Mouse (Mus musculus) intestine, postnatal 0 days (tissue): ENCODE measurements around the gene Dicer1. TPM values are rescaled to one million over a fixed set of nuclear protein-coding genes. Genes with fewer than 3 reads are reported as not detected.

ENCODE experiments used
- ATAC-seq: fragments of 200-750 bp; cut with Nextera tagmentation; 2 replicates; pipeline ENCODE4 v1.8.0; 2017; ENCODE audit warnings: mild to moderate bottlenecking, moderate TSS enrichment, moderate library complexity
- H3K27ac ChIP-seq: fragments of 300-500 bp; sonication (generic); 2 replicates; pipeline ENCODE4 v1.5.1; 2014; ENCODE audit warnings: mild to moderate bottlenecking, low read depth, low read length, moderate library complexity
- H3K27me3 ChIP-seq: fragments of 300-500 bp; sonication (generic); replicated peaks from 2 replicates; pipeline ENCODE4 v1.6.1; 2014; ENCODE audit warnings: low read length, mixed read lengths; ENCODE audit not compliant: control insufficient read depth, insufficient read depth
- H3K36me3 ChIP-seq: fragments of 300-500 bp; sonication (generic); 2 replicates; pipeline ENCODE4 v1.6.1; 2014; ENCODE audit warnings: mild to moderate bottlenecking, moderate library complexity; ENCODE audit not compliant: control insufficient read depth, insufficient read depth
- H3K4me1 ChIP-seq: fragments of 300-500 bp; sonication (generic); replicated peaks from 2 replicates; pipeline ENCODE4 v1.6.1; 2014; ENCODE audit warnings: antibody characterized with exemption, low read length, mixed read lengths; ENCODE audit not compliant: control insufficient read depth, insufficient read depth
- H3K4me2 ChIP-seq: fragments of 300-500 bp; sonication (generic); replicated peaks from 2 replicates; pipeline ENCODE4 v1.6.1; 2014; ENCODE audit warnings: low read depth, mild to moderate bottlenecking, moderate library complexity
- H3K4me3 ChIP-seq: fragments of 300-500 bp; sonication (generic); 2 replicates; pipeline ENCODE4 v1.5.1; 2014; ENCODE audit warnings: low read depth, low read length
- H3K9ac ChIP-seq: fragments of 300-500 bp; sonication (generic); 2 replicates; pipeline ENCODE4 v1.6.1; 2014; ENCODE audit warnings: mild to moderate bottlenecking, low read depth, low read length
- H3K9me3 ChIP-seq: fragments of 300-500 bp; sonication (generic); 2 replicates; pipeline ENCODE4 v1.6.1; 2016; ENCODE audit warnings: mixed run types; ENCODE audit not compliant: control insufficient read depth
- CTCF ChIP-seq: sonication (generic); IDR thresholded peaks from 2 replicates; pipeline ENCODE4 v1.5.1; 2016; ENCODE audit warnings: low read depth, mild to moderate bottlenecking, control low read depth, antibody characterized with exemption, moderate library complexity
- WGBS: fragments of 180-500 bp; shearing (Covaris S2); extraction: QIAGEN DNeasy Blood & Tissue Kit; methylation state at CpG from one replicate; pipeline ENCODE4 v1.1.7; 2014; 5-methylcytosine and 5-hydroxymethylcytosine counted together
- polyA plus RNA-seq: library from polyadenylated mRNA; unstranded; fragments of >200 nt; fragmentation: Nextera tagmentation; extraction: Ambion mirVana; gene quantifications from 2 replicates; pipeline ENCODE4 v1.2.1, GENCODE M21; 2015

Gene Dicer1
- polyA plus RNA-seq, 1 experiment from 2014 or later = 16.0 TPM

GRCm38 (mm10) chr12:104690412-104690811 is 61.3 kb downstream of the Dicer1 start:
- ATAC-seq = no peak
- Histone ChIP-seq H3K9me3 (no peaks in the 10 kb centered on the region), H3K4me2 (no peak overlapping the region), H3K9ac (no peak overlapping the region), H3K27me3 (no peaks in the 10 kb centered on the region), H3K4me1 (no peaks in the 10 kb centered on the region), H3K27ac (no peak overlapping the region), H3K36me3 (peaks cover 38% of the 10 kb centered on the region), H3K4me3 (no peak overlapping the region)
- TF ChIP-seq CTCF = no peak
- WGBS = 76% methylated on average over 7 of the region's 7 CpGs

- peaks cover 30% of the 10 kb centered on the region for H3K36me3 ChIP-seq
- no peak overlapping the region for H3K4me2 ChIP-seq
- 87% methylated on average over 11 of the region's 11 CpGs for WGBS
- ATAC-seq = no peak
- no peaks in the 10 kb centered on the region for H3K4me1 ChIP-seq
- H3K9ac ChIP-seq = no peak overlapping the region
- no peaks in the 10 kb centered on the region for H3K9me3 ChIP-seq
- no peak overlapping the region for H3K27ac ChIP-seq
- H3K4me3 ChIP-seq = no peak overlapping the region
- no peak for TF ChIP-seq CTCF
- no peaks in the 10 kb centered on the region for H3K27me3 ChIP-seq
These were observed 62.9 kb downstream of the Dicer1 start for GRCm38 (mm10) chr12:104688870-104689269.

- H3K4me3 ChIP-seq = no peak overlapping the region
- H3K9me3 ChIP-seq = no peaks in the 10 kb centered on the region
- H3K4me2 ChIP-seq = no peak overlapping the region
- H3K27ac ChIP-seq = no peak overlapping the region
- peaks cover 4% of the 10 kb centered on the region; the same call in 1 of the 2 replicates for H3K36me3 ChIP-seq
- no peaks in the 10 kb centered on the region for H3K4me1 ChIP-seq
- 76% methylated on average over 8 of the region's 8 CpGs for WGBS
- TF ChIP-seq CTCF = no peak
- no peaks in the 10 kb centered on the region for H3K27me3 ChIP-seq
- ATAC-seq = no peak
- no peak overlapping the region for H3K9ac ChIP-seq
These were observed 67.3 kb downstream of the Dicer1 start for GRCm38 (mm10) chr12:104684411-104684931.

- Histone ChIP-seq H3K9ac (no peak overlapping the region), H3K27me3 (no peaks in the 10 kb centered on the region), H3K4me3 (no peak overlapping the region), H3K4me1 (no peaks in the 10 kb centered on the region), H3K36me3 (no peaks in the 10 kb centered on the region), H3K4me2 (no peak overlapping the region), H3K9me3 (no peaks in the 10 kb centered on the region), H3K27ac (no peak overlapping the region)
- TF ChIP-seq CTCF = no peak
- WGBS = 72% methylated on average over 8 of the region's 8 CpGs
- ATAC-seq = no peak
These were observed 72.0 kb downstream of the Dicer1 start for GRCm38 (mm10) chr12:104679819-104680132.

GRCm38 (mm10) chr12:104679121-104679818 is 72.5 kb downstream of the Dicer1 start:
- Histone ChIP-seq H3K9me3 (no peaks in the 10 kb centered on the region), H3K4me3 (no peak overlapping the region), H3K27ac (no peak overlapping the region), H3K4me2 (no peak overlapping the region), H3K36me3 (no peaks in the 10 kb centered on the region), H3K27me3 (no peaks in the 10 kb centered on the region), H3K9ac (no peak overlapping the region), H3K4me1 (no peaks in the 10 kb centered on the region)
- 60% methylated on average over 26 of the region's 26 CpGs for WGBS
- ATAC-seq = no peak
- TF ChIP-seq CTCF = no peak

GRCm38 (mm10) chr12:104678462-104678861 is 73.3 kb downstream of the Dicer1 start:
- no peak for TF ChIP-seq CTCF
- Histone ChIP-seq H3K36me3 (no peaks in the 10 kb centered on the region), H3K9me3 (no peaks in the 10 kb centered on the region), H3K4me3 (no peak overlapping the region), H3K4me2 (no peak overlapping the region), H3K9ac (no peak overlapping the region), H3K27me3 (no peaks in the 10 kb centered on the region), H3K27ac (no peak overlapping the region), H3K4me1 (no peaks in the 10 kb centered on the region)
- WGBS = 64% methylated on average over 13 of the region's 14 CpGs
- ATAC-seq = no peak
